Mouse (Mus musculus): ENCODE data around the gene Ankrd44.

Gene Ankrd44

GRCm38 (mm10) chr1:54778151-54778550 lies 148.0 kb downstream of the Ankrd44 start:
- in situ Hi-C loops (cut with MboI; ENCODE audit: unreplicated experiment in 2 of 2) = no loop called here

- in situ Hi-C loops (cut with MboI; ENCODE audit: unreplicated experiment in 2 of 2) = no loop called here
Measured at GRCm38 (mm10) chr1:54777104-54777503, 149.1 kb downstream of the Ankrd44 start.

GRCm38 (mm10) chr1:54776116-54776515 lies 150.1 kb downstream of the Ankrd44 start:
- in situ Hi-C loops (cut with MboI; ENCODE audit: unreplicated experiment in 2 of 2) = no loop called here

- in situ Hi-C loops (cut with MboI; ENCODE audit: unreplicated experiment in 2 of 2) = no loop called here
Measured at GRCm38 (mm10) chr1:54772843-54773242, 153.3 kb downstream of the Ankrd44 start.

GRCm38 (mm10) chr1:54771471-54771870 lies 154.7 kb downstream of the Ankrd44 start:
- in situ Hi-C loops (cut with MboI; ENCODE audit: unreplicated experiment in 2 of 2) = no loop called here

- in situ Hi-C loops (cut with MboI; ENCODE audit: unreplicated experiment in 2 of 2) = no loop called here
Measured at GRCm38 (mm10) chr1:54767221-54767620, 159.0 kb downstream of the Ankrd44 start.

GRCm38 (mm10) chr1:54765632-54766238 lies 160.5 kb downstream of the Ankrd44 start:
- in situ Hi-C loops (cut with MboI; ENCODE audit: unreplicated experiment in 2 of 2) = no loop called here

- in situ Hi-C loops (cut with MboI; ENCODE audit: unreplicated experiment in 2 of 2) = no loop called here
Measured at GRCm38 (mm10) chr1:54762216-54762807, 163.9 kb downstream of the Ankrd44 start.

- in situ Hi-C loops (cut with MboI; ENCODE audit: unreplicated experiment in 2 of 2) = no loop called here
Measured at GRCm38 (mm10) chr1:54759841-54760240, 166.3 kb downstream of the Ankrd44 start.

GRCm38 (mm10) chr1:54757291-54757690 lies 168.9 kb downstream of the Ankrd44 start:
- in situ Hi-C loops (cut with MboI; ENCODE audit: unreplicated experiment in 2 of 2) = no loop called here

- in situ Hi-C loops (cut with MboI; ENCODE audit: unreplicated experiment in 2 of 2) = no loop called here
Measured at GRCm38 (mm10) chr1:54755690-54756365, 170.4 kb downstream of the Ankrd44 start.

GRCm38 (mm10) chr1:54749961-54750360 lies 176.2 kb downstream of the Ankrd44 start:
- in situ Hi-C loops (cut with MboI; ENCODE audit: unreplicated experiment in 2 of 2) = loop anchor here in 1 of 2 experiments (5.0 kb wide), 1 partner anchor 172 kb away; no protein-coding TSS in a partner anchor

GRCm38 (mm10) chr1:54749516-54749915 lies 176.7 kb downstream of the Ankrd44 start:
- in situ Hi-C loops (cut with MboI; ENCODE audit: unreplicated experiment in 2 of 2) = loop anchor here in 1 of 2 experiments (5.0 kb wide), 1 partner anchor 173 kb away; no protein-coding TSS in a partner anchor

- in situ Hi-C loops (cut with MboI; ENCODE audit: unreplicated experiment in 2 of 2) = loop anchor here in 1 of 2 experiments (5.0 kb wide), 1 partner anchor 174 kb away; no protein-coding TSS in a partner anchor
Measured at GRCm38 (mm10) chr1:54747785-54748420, 178.3 kb downstream of the Ankrd44 start.

GRCm38 (mm10) chr1:54745666-54746065 lies 180.5 kb downstream of the Ankrd44 start:
- in situ Hi-C loops (cut with MboI; ENCODE audit: unreplicated experiment in 2 of 2) = loop anchor here in 1 of 2 experiments (5.0 kb wide), 1 partner anchor 177 kb away; no protein-coding TSS in a partner anchor

- in situ Hi-C loops (cut with MboI; ENCODE audit: unreplicated experiment in 2 of 2) = no loop called here
Measured at GRCm38 (mm10) chr1:54744171-54744570, 182.0 kb downstream of the Ankrd44 start.

- in situ Hi-C loops (cut with MboI; ENCODE audit: unreplicated experiment in 2 of 2) = no loop called here
Measured at GRCm38 (mm10) chr1:54743072-54743471, 183.1 kb downstream of the Ankrd44 start.

- in situ Hi-C loops (cut with MboI; ENCODE audit: unreplicated experiment in 2 of 2) = no loop called here
Measured at GRCm38 (mm10) chr1:54740936-54741335, 185.3 kb downstream of the Ankrd44 start.

- in situ Hi-C loops (cut with MboI; ENCODE audit: unreplicated experiment in 2 of 2) = no loop called here
Measured at GRCm38 (mm10) chr1:54737472-54737871, 188.7 kb downstream of the Ankrd44 start.

- in situ Hi-C loops (cut with MboI; ENCODE audit: unreplicated experiment in 2 of 2) = no loop called here
Measured at GRCm38 (mm10) chr1:54734917-54735664, 191.1 kb downstream of the Ankrd44 start.

All from v-Abl transformed pro-B cells (cell line).